Mouse (Mus musculus): ENCODE measurements around the gene Spink2. TPM values are rescaled to one million over a fixed set of nuclear protein-coding genes. Genes with fewer than 3 reads are reported as not detected.

The Spink2 gene
- polyA plus RNA-seq, 1 experiment = not detected

DNA sequence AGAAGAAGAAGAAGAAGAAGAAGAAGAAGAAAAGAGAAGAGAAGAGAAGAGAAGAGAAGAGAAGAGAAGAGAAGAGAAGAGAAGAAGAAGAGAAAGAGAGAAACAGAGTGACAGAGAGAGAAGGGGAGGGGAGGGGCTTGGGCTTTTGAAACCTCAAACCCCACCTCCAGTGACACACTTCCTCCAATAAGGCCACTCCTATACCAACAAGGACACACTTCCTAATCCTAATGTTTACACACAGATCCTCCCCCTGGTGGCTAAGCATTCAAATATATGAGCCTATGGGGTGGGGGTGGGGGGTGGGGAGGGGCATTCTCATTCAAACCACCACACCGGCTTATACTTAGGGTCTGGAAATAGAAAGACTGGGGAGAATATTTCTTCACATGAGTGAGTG is 27.9 kb downstream of the Spink2 start:
- Histone ChIP-seq H3K27me3 (ENCODE audit: control insufficient read depth, insufficient read depth, insufficient read length) (no peaks in the 10 kb centered on the region), H3K36me3 (ENCODE audit: control insufficient read depth, insufficient read depth) (no peaks in the 10 kb centered on the region), H3K4me3 (ENCODE audit: insufficient read depth, poor library complexity, severe bottlenecking) (no peak overlapping the region), H3ac (ENCODE audit: control insufficient read depth, insufficient read length, low read depth) (no peak overlapping the region), H3K79me2 (ENCODE audit: control insufficient read depth, insufficient read depth) (no peaks in the 10 kb centered on the region), H3K79me3 (ENCODE audit: low read depth) (no peaks in the 10 kb centered on the region)
- TF ChIP-seq FOSL1 (IDR thresholded peaks at IDR 0.05; ENCODE audit: insufficient read depth, low read length, poor library complexity, severe bottlenecking) = no peak
- no peak for TF ChIP-seq MAX (IDR thresholded peaks at IDR 0.05)
- TF ChIP-seq MYOD1 (IDR thresholded peaks at IDR 0.05; ENCODE audit: control insufficient read depth, insufficient read length, low read depth) = no peak
- no peak for TF ChIP-seq CTCF (IDR thresholded peaks at IDR 0.05; ENCODE audit: control insufficient read depth, insufficient read depth, insufficient read length)
- no peak for TF ChIP-seq MYOG (IDR thresholded peaks at IDR 0.05; ENCODE audit: control insufficient read depth, extremely low read depth, insufficient read length)
- TF ChIP-seq CEBPB (IDR thresholded peaks at IDR 0.05; ENCODE audit: low read depth) = no peak
- no peak for TF ChIP-seq USF1 (IDR thresholded peaks at IDR 0.05; ENCODE audit: low read depth)

DNA sequence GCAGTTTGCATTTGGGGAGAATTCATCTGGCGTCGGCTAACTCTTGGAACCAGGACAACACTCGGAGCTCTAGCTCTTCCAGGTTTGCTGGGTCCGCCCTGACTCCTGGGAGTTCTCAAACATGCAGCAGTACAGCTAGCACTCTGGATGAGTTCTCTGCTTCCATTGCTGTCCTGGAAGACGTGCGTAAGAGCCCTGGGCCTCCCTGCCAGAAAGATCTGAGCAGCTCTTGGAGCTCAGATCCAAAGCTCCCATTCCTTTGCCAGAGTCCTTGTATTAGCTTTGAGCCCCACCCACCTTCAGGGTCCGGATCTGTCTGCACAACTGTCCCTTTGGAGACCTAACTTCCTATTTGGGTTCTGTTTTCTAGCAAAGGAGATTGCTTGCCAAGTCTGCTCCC is 29.8 kb downstream of the Spink2 start:
- no peak for TF ChIP-seq CEBPB (IDR thresholded peaks at IDR 0.05; ENCODE audit: low read depth)
- no peak for TF ChIP-seq USF1 (IDR thresholded peaks at IDR 0.05; ENCODE audit: low read depth)
- no peak for TF ChIP-seq MYOD1 (IDR thresholded peaks at IDR 0.05; ENCODE audit: control insufficient read depth, insufficient read length, low read depth)
- no peaks in the 10 kb centered on the region for H3K36me3 ChIP-seq (ENCODE audit: control insufficient read depth, insufficient read depth)
- no peak overlapping the region for H3K4me3 ChIP-seq (ENCODE audit: insufficient read depth, poor library complexity, severe bottlenecking)

DNA sequence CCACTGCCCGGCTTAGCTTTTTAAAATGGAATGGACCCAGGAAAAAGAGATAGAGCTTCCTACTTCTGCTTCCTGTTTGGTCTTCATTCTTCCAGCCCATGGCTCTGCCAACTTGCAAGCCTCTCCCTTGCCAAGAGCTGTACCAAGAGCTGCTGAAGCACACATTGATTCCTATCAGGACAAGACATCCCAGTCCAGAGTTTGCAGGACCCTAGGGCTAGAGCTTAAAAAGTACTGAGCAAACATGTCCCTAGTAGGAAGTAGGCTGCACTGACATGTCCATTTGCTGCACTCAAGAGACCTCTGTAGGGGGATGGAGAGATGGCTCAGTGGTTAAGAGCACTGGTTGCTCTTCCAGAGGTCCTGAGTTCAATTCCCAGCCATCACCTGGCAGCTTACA is 32.3 kb downstream of the Spink2 start:
- TF ChIP-seq USF1 (IDR thresholded peaks at IDR 0.05; ENCODE audit: low read depth) (no peak), MYOG (IDR thresholded peaks at IDR 0.05; ENCODE audit: control insufficient read depth, extremely low read depth, insufficient read length) (no peak), FOSL1 (IDR thresholded peaks at IDR 0.05; ENCODE audit: insufficient read depth, low read length, poor library complexity, severe bottlenecking) (no peak), MAX (IDR thresholded peaks at IDR 0.05) (no peak), CTCF (IDR thresholded peaks at IDR 0.05; ENCODE audit: control insufficient read depth, insufficient read depth, insufficient read length) (no peak), MYOD1 (IDR thresholded peaks at IDR 0.05; ENCODE audit: control insufficient read depth, insufficient read length, low read depth) (no peak)
- H3ac ChIP-seq (ENCODE audit: control insufficient read depth, insufficient read length, low read depth) = no peak overlapping the region
- H3K79me2 ChIP-seq (ENCODE audit: control insufficient read depth, insufficient read depth) = no peaks in the 10 kb centered on the region
- no peaks in the 10 kb centered on the region for H3K36me3 ChIP-seq (ENCODE audit: control insufficient read depth, insufficient read depth)
- no peaks in the 10 kb centered on the region for H3K27me3 ChIP-seq (ENCODE audit: control insufficient read depth, insufficient read depth, insufficient read length)
- H3K4me3 ChIP-seq (ENCODE audit: insufficient read depth, poor library complexity, severe bottlenecking) = no peak overlapping the region
- no peaks in the 10 kb centered on the region for H3K79me3 ChIP-seq (ENCODE audit: low read depth)

More for the DNA sequence above, 29.8 kb downstream of the Spink2 start:
- Histone ChIP-seq H3ac (ENCODE audit: control insufficient read depth, insufficient read length, low read depth) (no peak overlapping the region), H3K79me2 (ENCODE audit: control insufficient read depth, insufficient read depth) (no peaks in the 10 kb centered on the region), H3K27me3 (ENCODE audit: control insufficient read depth, insufficient read depth, insufficient read length) (no peaks in the 10 kb centered on the region), H3K79me3 (ENCODE audit: low read depth) (no peaks in the 10 kb centered on the region)

DNA sequence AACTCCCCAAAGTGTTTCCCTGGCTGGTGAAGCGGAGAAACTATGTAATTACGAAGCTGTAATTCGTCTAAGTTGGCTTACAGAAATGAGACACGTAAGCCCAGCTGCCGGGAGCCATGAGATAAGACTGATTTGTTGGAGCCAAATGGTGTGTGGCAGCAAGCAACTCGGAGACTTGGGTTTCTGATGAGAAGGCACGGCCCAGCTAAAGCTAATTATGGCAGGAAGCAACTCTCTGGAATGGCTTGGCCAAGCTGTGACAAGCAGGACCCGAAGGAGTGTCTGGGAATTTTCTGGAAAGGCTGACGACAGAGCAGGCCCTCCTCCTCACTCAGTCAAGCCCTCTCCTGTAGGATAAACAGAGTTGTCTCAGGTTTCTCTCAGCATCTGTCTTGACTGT is 33.3 kb downstream of the Spink2 start:
- no peak overlapping the region for H3K4me3 ChIP-seq (ENCODE audit: insufficient read depth, poor library complexity, severe bottlenecking)
- no peaks in the 10 kb centered on the region for H3K79me2 ChIP-seq (ENCODE audit: control insufficient read depth, insufficient read depth)
- TF ChIP-seq MAX (IDR thresholded peaks at IDR 0.05) (no peak), MYOG (IDR thresholded peaks at IDR 0.05; ENCODE audit: control insufficient read depth, extremely low read depth, insufficient read length) (no peak), FOSL1 (IDR thresholded peaks at IDR 0.05; ENCODE audit: insufficient read depth, low read length, poor library complexity, severe bottlenecking) (no peak), CTCF (IDR thresholded peaks at IDR 0.05; ENCODE audit: control insufficient read depth, insufficient read depth, insufficient read length) (no peak)
- H3K27me3 ChIP-seq (ENCODE audit: control insufficient read depth, insufficient read depth, insufficient read length) = no peaks in the 10 kb centered on the region
- no peaks in the 10 kb centered on the region for H3K36me3 ChIP-seq (ENCODE audit: control insufficient read depth, insufficient read depth)
- no peaks in the 10 kb centered on the region for H3K79me3 ChIP-seq (ENCODE audit: low read depth)
- H3ac ChIP-seq (ENCODE audit: control insufficient read depth, insufficient read length, low read depth) = no peak overlapping the region

DNA sequence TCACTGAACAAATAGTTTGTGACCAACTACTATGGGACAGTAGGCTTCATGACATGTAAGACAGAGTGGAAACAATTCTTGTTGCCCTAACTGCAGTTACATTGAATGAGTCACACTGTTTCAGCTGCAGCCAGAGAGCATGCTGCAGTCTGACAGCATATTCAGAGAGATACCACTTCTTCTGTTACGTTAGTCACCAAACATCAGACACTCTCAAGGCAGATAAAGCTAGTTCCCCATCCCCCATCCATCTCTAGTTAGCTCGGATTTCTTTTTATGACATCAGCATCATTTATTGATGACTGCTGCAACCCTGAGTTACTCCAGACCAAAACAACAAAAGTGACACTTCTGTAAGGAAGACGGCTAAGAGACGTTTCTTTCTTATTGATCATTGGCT is 36.5 kb downstream of the Spink2 start:
- Histone ChIP-seq H3ac (ENCODE audit: control insufficient read depth, insufficient read length, low read depth) (no peak overlapping the region), H3K79me3 (ENCODE audit: low read depth) (no peaks in the 10 kb centered on the region), H3K36me3 (ENCODE audit: control insufficient read depth, insufficient read depth) (no peaks in the 10 kb centered on the region), H3K79me2 (ENCODE audit: control insufficient read depth, insufficient read depth) (no peaks in the 10 kb centered on the region), H3K27me3 (ENCODE audit: control insufficient read depth, insufficient read depth, insufficient read length) (no peaks in the 10 kb centered on the region), H3K4me3 (ENCODE audit: insufficient read depth, poor library complexity, severe bottlenecking) (no peak overlapping the region)
- TF ChIP-seq CTCF (IDR thresholded peaks at IDR 0.05; ENCODE audit: control insufficient read depth, insufficient read depth, insufficient read length) (no peak), MYOD1 (IDR thresholded peaks at IDR 0.05; ENCODE audit: control insufficient read depth, insufficient read length, low read depth) (no peak), USF1 (IDR thresholded peaks at IDR 0.05; ENCODE audit: low read depth) (no peak)

DNA sequence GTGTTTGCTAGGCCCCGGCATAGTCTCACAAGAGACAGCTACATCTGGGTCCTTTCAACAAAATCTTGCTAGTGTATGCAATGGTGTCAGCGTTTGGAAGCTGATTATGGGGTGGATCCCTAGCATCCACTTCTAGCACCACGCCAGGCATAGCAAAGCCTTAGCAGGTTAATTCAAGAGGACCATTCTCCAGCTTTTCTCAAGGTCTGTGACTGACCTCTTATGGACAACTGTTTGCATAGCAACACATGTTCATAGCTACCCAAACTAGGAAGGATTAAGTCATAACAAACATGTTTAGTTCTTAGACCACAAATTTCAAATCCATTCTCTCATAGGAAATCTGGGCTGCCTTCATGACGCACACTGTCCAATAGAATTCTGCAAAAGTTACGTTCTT is 40.7 kb downstream of the Spink2 start:
- TF ChIP-seq FOSL1 (IDR thresholded peaks at IDR 0.05; ENCODE audit: insufficient read depth, low read length, poor library complexity, severe bottlenecking) (no peak), MYOG (IDR thresholded peaks at IDR 0.05; ENCODE audit: control insufficient read depth, extremely low read depth, insufficient read length) (no peak), CTCF (IDR thresholded peaks at IDR 0.05; ENCODE audit: control insufficient read depth, insufficient read depth, insufficient read length) (no peak), CEBPB (IDR thresholded peaks at IDR 0.05; ENCODE audit: low read depth) (no peak), MAX (IDR thresholded peaks at IDR 0.05) (no peak), MYOD1 (IDR thresholded peaks at IDR 0.05; ENCODE audit: control insufficient read depth, insufficient read length, low read depth) (no peak), USF1 (IDR thresholded peaks at IDR 0.05; ENCODE audit: low read depth) (no peak)
- Histone ChIP-seq H3K79me3 (ENCODE audit: low read depth) (no peaks in the 10 kb centered on the region), H3K4me3 (ENCODE audit: insufficient read depth, poor library complexity, severe bottlenecking) (no peak overlapping the region), H3K36me3 (ENCODE audit: control insufficient read depth, insufficient read depth) (no peaks in the 10 kb centered on the region), H3ac (ENCODE audit: control insufficient read depth, insufficient read length, low read depth) (no peak overlapping the region), H3K27me3 (ENCODE audit: control insufficient read depth, insufficient read depth, insufficient read length) (peaks cover 3% of the 10 kb centered on the region), H3K79me2 (ENCODE audit: control insufficient read depth, insufficient read depth) (no peaks in the 10 kb centered on the region)
